Mouse (Mus musculus) forebrain, embryonic 10.5 days (tissue): Measurements from ENCODE around the gene Med31. TPM values are rescaled to one million over a fixed set of nuclear protein-coding genes. Genes with fewer than 3 reads are reported as not detected.

Source experiments
- DNase-seq: peaks from one replicate; pipeline ENCODE4 v3.0.0-alpha.2; 2017; ENCODE audit warnings: low spot score; ENCODE audit errors: extremely low spot score
- H3K27ac ChIP-seq: fragments of 300-500 bp; sonication (generic); 2 replicates; pipeline ENCODE4 v1.5.1; 2016; ENCODE audit warnings: mild to moderate bottlenecking
- H3K27me3 ChIP-seq: fragments of 300-500 bp; sonication (generic); 2 replicates; pipeline ENCODE4 v1.6.1; 2016; ENCODE audit warnings: mild to moderate bottlenecking; ENCODE audit not compliant: poor library complexity, severe bottlenecking
- H3K36me3 ChIP-seq: fragments of 300-500 bp; sonication (generic); replicated peaks from 2 replicates; pipeline ENCODE4 v1.6.1; 2016; ENCODE audit warnings: mild to moderate bottlenecking, moderate library complexity
- H3K4me1 ChIP-seq: fragments of 300-500 bp; sonication (generic); 2 replicates; pipeline ENCODE4 v1.6.1; 2016
- H3K4me3 ChIP-seq: fragments of 300-500 bp; sonication (generic); 2 replicates; pipeline ENCODE4 v1.5.1; 2016; ENCODE audit warnings: mild to moderate bottlenecking, moderate library complexity
- H3K9me3 ChIP-seq: fragments of 300-500 bp; sonication (generic); 2 replicates; pipeline ENCODE4 v1.6.1; 2016; ENCODE audit warnings: mild to moderate bottlenecking, moderate library complexity
- WGBS: fragments of 180-500 bp; shearing (Covaris S2); methylation state at CpG from one replicate; pipeline ENCODE4 v1.1.7; 2016; 5-methylcytosine and 5-hydroxymethylcytosine counted together
- polyA plus RNA-seq: library from polyadenylated mRNA; unstranded; fragments of >200 nt; fragmentation: Nextera tagmentation; extraction: Ambion mirVana; gene quantifications from 2 replicates; pipeline ENCODE4 v1.2.1, GENCODE M21; 2016

Med31 gene
- polyA plus RNA-seq, 1 experiment from 2014 or later, result 47.1 TPM

GRCm38 (mm10) chr11:72221278-72221677 is 5.9 kb upstream of the Med31 start:
- Histone ChIP-seq H3K4me3 (no peak overlapping the region), H3K9me3 (no peaks in the 10 kb centered on the region), H3K27ac (no peak overlapping the region), H3K36me3 (no peaks in the 10 kb centered on the region), H3K4me1 (peaks cover 15% of the 10 kb centered on the region), H3K27me3 (no peaks in the 10 kb centered on the region)
- peak; percentile 74 for DNase-seq
- 18% methylated on average over 6 of the region's 6 CpGs for WGBS

- no peak overlapping the region for H3K4me3 ChIP-seq
- H3K27me3 ChIP-seq, result no peaks in the 10 kb centered on the region
- 91% methylated on average over 5 of the region's 5 CpGs for WGBS
These were observed 1.7 kb upstream of the Med31 start for GRCm38 (mm10) chr11:72217116-72217515.

GRCm38 (mm10) chr11:72214591-72215409 is 592 bp downstream of the Med31 start:
- no peaks in the 10 kb centered on the region for H3K9me3 ChIP-seq
- peak overlapping the region; percentile 89 for H3K27ac ChIP-seq
- H3K27me3 ChIP-seq, result no peaks in the 10 kb centered on the region
- DNase-seq, result peak; percentile 99
- H3K4me1 ChIP-seq, result peaks cover 28% of the 10 kb centered on the region
- H3K4me3 ChIP-seq, result peak overlapping the region; percentile 91
- under 1% methylated on average over 51 of the region's 51 CpGs for WGBS
- peaks cover 31% of the 10 kb centered on the region for H3K36me3 ChIP-seq

More at GRCm38 (mm10) chr11:72217116-72217515, 1.7 kb upstream of the Med31 start:
- Histone ChIP-seq H3K9me3 (no peaks in the 10 kb centered on the region), H3K36me3 (peaks cover 8% of the 10 kb centered on the region), H3K4me1 (peaks cover 28% of the 10 kb centered on the region), H3K27ac (no peak overlapping the region)
- DNase-seq, result no peak

GRCm38 (mm10) chr11:72207834-72208377 is 7.5 kb downstream of the Med31 start:
- H3K36me3 ChIP-seq, result peaks cover 45% of the 10 kb centered on the region
- H3K27me3 ChIP-seq, result no peaks in the 10 kb centered on the region
- WGBS, result 24% methylated on average over 17 of the region's 17 CpGs
- H3K27ac ChIP-seq, result peak overlapping the region; percentile 91
- no peaks in the 10 kb centered on the region for H3K9me3 ChIP-seq
- no peak for DNase-seq
- peaks cover 37% of the 10 kb centered on the region for H3K4me1 ChIP-seq
- H3K4me3 ChIP-seq, result peak overlapping the region; percentile 81

GRCm38 (mm10) chr11:72207204-72207833 is 8.1 kb downstream of the Med31 start, which contains the start of the genes 4933427D14Rik and Txndc17:
Gene 4933427D14Rik, minus strand, starts transcription at chr11:72207459.
Gene Txndc17, plus strand, starts transcription at chr11:72207547.
- H3K4me3 ChIP-seq, result peak within 1 kb of the TSS; percentile 81
- H3K9me3 ChIP-seq, result no peaks in the 10 kb centered on the region
- H3K4me1 ChIP-seq, result peaks cover 37% of the 10 kb centered on the region
- H3K27ac ChIP-seq, result peak within 1 kb of the TSS; percentile 91
- H3K27me3 ChIP-seq, result no peaks in the 10 kb centered on the region
- DNase-seq, result peak; percentile 87
- WGBS, result under 1% methylated on average over 42 of the region's 42 CpGs
- peaks cover 42% of the 10 kb centered on the region for H3K36me3 ChIP-seq

GRCm38 (mm10) chr11:72206341-72207203 is 8.8 kb downstream of the Med31 start, which contains the start of gene Gm43951:
Gene Gm43951, minus strand, starts transcription at chr11:72206840.
- peak within 1 kb of the TSS; percentile 81 for H3K4me3 ChIP-seq
- H3K27me3 ChIP-seq, result no peaks in the 10 kb centered on the region
- peak within 1 kb of the TSS; percentile 91 for H3K27ac ChIP-seq
- DNase-seq, result peak; percentile 36
- H3K4me1 ChIP-seq, result peaks cover 37% of the 10 kb centered on the region
- H3K36me3 ChIP-seq, result peaks cover 42% of the 10 kb centered on the region
- 2% methylated on average over 43 of the region's 43 CpGs for WGBS
- no peaks in the 10 kb centered on the region for H3K9me3 ChIP-seq

GRCm38 (mm10) chr11:72205256-72205655 is 10.1 kb downstream of the Med31 start:
- Histone ChIP-seq H3K9me3 (no peaks in the 10 kb centered on the region), H3K4me3 (peak overlapping the region; percentile 81), H3K36me3 (peaks cover 39% of the 10 kb centered on the region), H3K27me3 (no peaks in the 10 kb centered on the region), H3K4me1 (peaks cover 37% of the 10 kb centered on the region), H3K27ac (no peak overlapping the region)
- WGBS, result 76% methylated on average over 6 of the region's 6 CpGs
- DNase-seq, result no peak

GRCm38 (mm10) chr11:72203440-72203839 is 12.0 kb downstream of the Med31 start:
- no peak for DNase-seq
- peaks cover 31% of the 10 kb centered on the region for H3K36me3 ChIP-seq
- H3K9me3 ChIP-seq, result no peaks in the 10 kb centered on the region
- H3K27ac ChIP-seq, result no peak overlapping the region
- H3K4me3 ChIP-seq, result no peak overlapping the region
- no peaks in the 10 kb centered on the region for H3K27me3 ChIP-seq
- H3K4me1 ChIP-seq, result peaks cover 37% of the 10 kb centered on the region
- WGBS, result 89% methylated on average over 1 of the region's 1 CpGs

- Histone ChIP-seq H3K4me1 (no peaks in the 10 kb centered on the region), H3K27ac (no peak overlapping the region), H3K9me3 (no peaks in the 10 kb centered on the region), H3K27me3 (no peaks in the 10 kb centered on the region), H3K4me3 (no peak overlapping the region), H3K36me3 (peaks cover 76% of the 10 kb centered on the region)
- no peak for DNase-seq
- WGBS, result 90% methylated on average over 8 of the region's 8 CpGs
These were observed 18.9 kb downstream of the Med31 start for GRCm38 (mm10) chr11:72196506-72196905.

GRCm38 (mm10) chr11:72194259-72194658 is 21.1 kb downstream of the Med31 start:
- H3K4me1 ChIP-seq, result no peaks in the 10 kb centered on the region
- peaks cover 89% of the 10 kb centered on the region for H3K36me3 ChIP-seq
- WGBS, result 91% methylated on average over 2 of the region's 2 CpGs
- H3K27me3 ChIP-seq, result no peaks in the 10 kb centered on the region
- no peak overlapping the region for H3K27ac ChIP-seq
- H3K9me3 ChIP-seq, result no peaks in the 10 kb centered on the region
- no peak for DNase-seq
- H3K4me3 ChIP-seq, result no peak overlapping the region

- no peaks in the 10 kb centered on the region for H3K27me3 ChIP-seq
- peaks cover 92% of the 10 kb centered on the region for H3K36me3 ChIP-seq
- H3K27ac ChIP-seq, result no peak overlapping the region
- WGBS, result 85% methylated on average over 1 of the region's 1 CpGs
- no peak overlapping the region for H3K4me3 ChIP-seq
- H3K9me3 ChIP-seq, result no peaks in the 10 kb centered on the region
- no peaks in the 10 kb centered on the region for H3K4me1 ChIP-seq
- no peak for DNase-seq
These were observed 24.5 kb downstream of the Med31 start for GRCm38 (mm10) chr11:72190857-72191256.

GRCm38 (mm10) chr11:72184252-72184651 is 31.1 kb downstream of the Med31 start:
- peaks cover 74% of the 10 kb centered on the region for H3K36me3 ChIP-seq
- no peak for DNase-seq
- WGBS, result 92% methylated on average over 4 of the region's 4 CpGs
- H3K27me3 ChIP-seq, result peaks cover 7% of the 10 kb centered on the region
- no peak overlapping the region for H3K27ac ChIP-seq
- H3K4me1 ChIP-seq, result no peaks in the 10 kb centered on the region
- no peaks in the 10 kb centered on the region for H3K9me3 ChIP-seq
- no peak overlapping the region for H3K4me3 ChIP-seq
